Mouse (Mus musculus) midbrain, embryonic 11.5 days (tissue): ENCODE results near the gene A830031A19Rik. TPM values are rescaled to one million over a fixed set of nuclear protein-coding genes. Genes with fewer than 3 reads are reported as not detected.

ENCODE experiments used
- ATAC-seq: fragments of 200-750 bp; cut with Nextera tagmentation; 2 replicates; pipeline ENCODE4 v1.8.0; 2017; ENCODE audit warnings: moderate TSS enrichment, moderate library complexity; ENCODE audit not compliant: low FRiP score
- DNase-seq: peaks from one replicate; pipeline ENCODE4 v3.0.0; 2015; ENCODE audit warnings: low spot score; ENCODE audit errors: missing footprints
- H3K27ac ChIP-seq: fragments of 300-500 bp; sonication (generic); 2 replicates; pipeline ENCODE4 v1.5.1; 2014; ENCODE audit warnings: low read depth, low read length
- H3K27me3 ChIP-seq: fragments of 300-500 bp; sonication (generic); 2 replicates; pipeline ENCODE4 v1.6.1; 2014; ENCODE audit warnings: mild to moderate bottlenecking, low read length, moderate library complexity, mixed read lengths; ENCODE audit not compliant: control insufficient read depth, insufficient read depth
- H3K36me3 ChIP-seq: fragments of 300-500 bp; sonication (generic); 2 replicates; pipeline ENCODE4 v1.6.1; 2014; ENCODE audit warnings: mild to moderate bottlenecking, low read length, moderate library complexity, mixed read lengths; ENCODE audit not compliant: control insufficient read depth, insufficient read depth
- H3K4me1 ChIP-seq: fragments of 300-500 bp; sonication (generic); 2 replicates; pipeline ENCODE4 v1.6.1; 2014; ENCODE audit warnings: low read length; ENCODE audit not compliant: control insufficient read depth, insufficient read depth
- H3K4me2 ChIP-seq: fragments of 300-500 bp; sonication (generic); 2 replicates; pipeline ENCODE4 v1.6.1; 2014; ENCODE audit warnings: mild to moderate bottlenecking, moderate library complexity
- H3K4me3 ChIP-seq: fragments of 300-500 bp; sonication (generic); 2 replicates; pipeline ENCODE4 v1.5.1; 2014; ENCODE audit warnings: low read depth, low read length
- H3K9ac ChIP-seq: fragments of 300-500 bp; sonication (generic); 2 replicates; pipeline ENCODE4 v1.6.1; 2014; ENCODE audit warnings: low read length
- H3K9me3 ChIP-seq: fragments of 300-500 bp; sonication (generic); 2 replicates; pipeline ENCODE4 v1.6.1; 2016; ENCODE audit warnings: low read length; ENCODE audit not compliant: control insufficient read depth
- WGBS: fragments of 180-500 bp; shearing (Covaris S2); extraction: QIAGEN DNeasy Blood & Tissue Kit; methylation state at CpG from one replicate; pipeline ENCODE4 v1.1.7; 2014; 5-methylcytosine and 5-hydroxymethylcytosine counted together
- polyA plus RNA-seq: library from polyadenylated mRNA; unstranded; fragments of >200 nt; fragmentation: Nextera tagmentation; extraction: Ambion mirVana; gene quantifications from 2 replicates; pipeline ENCODE4 v1.2.1, GENCODE M21; 2014

Gene A830031A19Rik
- polyA plus RNA-seq, 1 experiment from 2014 or later = not detected

GRCm38 (mm10) chr11:24075486-24076126, 752 bp upstream of the A830031A19Rik start:
- Histone ChIP-seq H3K4me3 (peak overlapping the region; percentile 77), H3K9ac (peak overlapping the region; percentile 93), H3K4me1 (peaks cover 10% of the 10 kb centered on the region), H3K4me2 (peak overlapping the region; percentile 100), H3K36me3 (no peaks in the 10 kb centered on the region), H3K27me3 (peaks cover 4% of the 10 kb centered on the region), H3K9me3 (no peaks in the 10 kb centered on the region), H3K27ac (peak overlapping the region; percentile 1; the same call in 1 of the 2 replicates)
- under 1% methylated on average over 17 of the region's 17 CpGs for WGBS
- ATAC-seq (no peak), DNase-seq (peak; percentile 95)

- DNase-seq = peak; percentile 95
- Histone ChIP-seq H3K9ac (no peak overlapping the region), H3K9me3 (no peaks in the 10 kb centered on the region), H3K27ac (no peak overlapping the region), H3K27me3 (peaks cover 4% of the 10 kb centered on the region), H3K4me2 (peak overlapping the region; percentile 100), H3K36me3 (no peaks in the 10 kb centered on the region), H3K4me3 (peak overlapping the region; percentile 28), H3K4me1 (peaks cover 10% of the 10 kb centered on the region)
- ATAC-seq = no peak
- 2% methylated on average over 18 of the region's 18 CpGs for WGBS
Observed at GRCm38 (mm10) chr11:24074021-24074591, 748 bp downstream of the A830031A19Rik start.

GRCm38 (mm10) chr11:24065313-24065712, 9.5 kb downstream of the A830031A19Rik start:
- H3K9ac ChIP-seq = no peak overlapping the region
- peak; percentile 67 for DNase-seq
- H3K4me2 ChIP-seq = no peak overlapping the region
- 62% methylated on average over 4 of the region's 4 CpGs for WGBS
- H3K9me3 ChIP-seq = no peaks in the 10 kb centered on the region
- peaks cover 18% of the 10 kb centered on the region for H3K4me1 ChIP-seq
- no peaks in the 10 kb centered on the region; the same call in none of the 2 replicates for H3K27me3 ChIP-seq
- no peaks in the 10 kb centered on the region for H3K36me3 ChIP-seq
- no peak overlapping the region for H3K27ac ChIP-seq
- no peak overlapping the region for H3K4me3 ChIP-seq
- ATAC-seq = no peak

DNA sequence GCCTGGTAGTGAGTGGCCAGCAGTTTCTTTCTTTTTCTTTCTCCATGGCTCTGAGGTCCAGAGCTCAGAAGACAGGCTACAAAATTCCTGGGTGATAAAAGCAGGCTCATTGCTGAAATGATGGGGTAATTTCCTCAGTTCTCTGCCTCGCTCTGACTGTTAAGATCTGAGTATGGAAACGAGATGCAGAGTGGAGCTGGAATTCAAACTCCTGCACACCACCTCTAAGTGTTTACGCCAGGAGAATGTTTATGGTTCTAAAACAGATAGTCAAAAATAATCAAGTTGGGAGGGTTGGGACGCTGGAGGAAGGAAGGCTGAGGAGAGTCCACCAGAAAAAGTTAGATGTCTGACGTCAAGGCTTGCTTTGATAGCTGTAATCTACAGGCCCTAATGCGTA, 10.6 kb downstream of the A830031A19Rik start:
- DNase-seq (peak; percentile 54), ATAC-seq (no peak)
- Histone ChIP-seq H3K9me3 (no peaks in the 10 kb centered on the region), H3K4me1 (peaks cover 19% of the 10 kb centered on the region), H3K9ac (no peak overlapping the region), H3K27ac (no peak overlapping the region), H3K4me3 (no peak overlapping the region), H3K27me3 (no peaks in the 10 kb centered on the region; the same call in none of the 2 replicates), H3K36me3 (no peaks in the 10 kb centered on the region), H3K4me2 (no peak overlapping the region)
- WGBS = 87% methylated on average over 6 of the region's 6 CpGs

- DNase-seq (peak; percentile 88), ATAC-seq (peak; percentile 72)
- Histone ChIP-seq H3K4me2 (no peak overlapping the region), H3K4me3 (no peak overlapping the region), H3K27ac (no peak overlapping the region; the same call in 1 of the 2 replicates), H3K9me3 (no peaks in the 10 kb centered on the region), H3K27me3 (no peaks in the 10 kb centered on the region; the same call in none of the 2 replicates), H3K4me1 (peaks cover 19% of the 10 kb centered on the region), H3K9ac (peak overlapping the region; percentile 24; the same call in 1 of the 2 replicates), H3K36me3 (no peaks in the 10 kb centered on the region)
- WGBS = 27% methylated on average over 9 of the region's 9 CpGs
Observed at GRCm38 (mm10) chr11:24062495-24063096, 12.3 kb downstream of the A830031A19Rik start.

DNA sequence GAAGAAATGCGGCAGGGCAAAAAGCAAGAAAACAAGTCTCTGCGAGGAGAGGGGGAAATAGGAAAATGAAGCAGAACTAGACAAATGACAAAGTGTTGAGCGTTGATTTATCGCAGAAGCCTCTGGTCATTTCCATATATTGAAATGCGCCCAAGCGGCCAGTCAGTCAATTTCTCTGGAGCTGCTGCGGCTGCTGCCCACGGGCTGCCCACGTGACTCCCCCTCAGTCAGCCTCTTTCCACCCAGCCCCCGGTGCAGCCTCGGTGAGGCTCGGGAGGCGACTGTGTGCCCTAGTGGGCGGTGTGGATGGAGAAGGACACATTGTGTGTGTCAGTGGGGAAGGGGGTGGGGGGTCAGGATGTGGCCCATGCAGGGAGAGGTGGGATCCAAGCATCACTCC, 13.0 kb downstream of the A830031A19Rik start:
- Histone ChIP-seq H3K9me3 (no peaks in the 10 kb centered on the region), H3K27me3 (no peaks in the 10 kb centered on the region; the same call in none of the 2 replicates), H3K4me3 (peak overlapping the region; percentile 23), H3K4me1 (peaks cover 19% of the 10 kb centered on the region), H3K27ac (no peak overlapping the region), H3K4me2 (peak overlapping the region; percentile 62), H3K9ac (peak overlapping the region; percentile 42), H3K36me3 (no peaks in the 10 kb centered on the region)
- peak; percentile 89 for DNase-seq
- ATAC-seq = peak; percentile 84
- 3% methylated on average over 14 of the region's 14 CpGs for WGBS

- ATAC-seq (peak; percentile 25), DNase-seq (peak; percentile 92)
- H3K36me3 ChIP-seq = no peaks in the 10 kb centered on the region
- H3K9ac ChIP-seq = no peak overlapping the region; the same call in 1 of the 2 replicates
- peak overlapping the region; percentile 17 for H3K4me3 ChIP-seq
- under 1% methylated on average over 5 of the region's 5 CpGs for WGBS
- H3K27ac ChIP-seq = no peak overlapping the region
- peak overlapping the region; percentile 48 for H3K4me2 ChIP-seq
- no peaks in the 10 kb centered on the region; the same call in none of the 2 replicates for H3K27me3 ChIP-seq
- H3K4me1 ChIP-seq = peaks cover 19% of the 10 kb centered on the region
- H3K9me3 ChIP-seq = no peaks in the 10 kb centered on the region
Observed at GRCm38 (mm10) chr11:24060428-24060827, 14.4 kb downstream of the A830031A19Rik start.

DNA sequence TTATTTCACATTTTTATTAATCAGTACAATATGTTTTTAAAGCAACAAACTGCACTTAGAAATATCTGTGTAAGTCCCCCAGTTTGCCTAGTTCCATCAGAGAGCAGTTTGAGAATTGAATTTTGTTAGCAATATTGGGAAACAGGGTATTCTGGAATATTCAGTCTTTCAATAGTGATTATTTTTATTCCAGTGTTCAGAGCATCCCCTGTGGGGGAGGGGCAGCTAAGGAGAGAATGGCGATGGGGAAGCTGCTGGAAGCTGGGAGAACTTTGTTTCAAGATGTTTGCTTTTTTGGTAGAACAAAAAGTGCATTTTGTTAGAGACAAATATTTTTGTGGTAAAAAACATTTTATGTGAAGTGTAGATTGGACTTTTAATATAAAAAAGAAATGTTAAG, 15.7 kb downstream of the A830031A19Rik start:
- H3K27me3 ChIP-seq = no peaks in the 10 kb centered on the region; the same call in none of the 2 replicates

DNA sequence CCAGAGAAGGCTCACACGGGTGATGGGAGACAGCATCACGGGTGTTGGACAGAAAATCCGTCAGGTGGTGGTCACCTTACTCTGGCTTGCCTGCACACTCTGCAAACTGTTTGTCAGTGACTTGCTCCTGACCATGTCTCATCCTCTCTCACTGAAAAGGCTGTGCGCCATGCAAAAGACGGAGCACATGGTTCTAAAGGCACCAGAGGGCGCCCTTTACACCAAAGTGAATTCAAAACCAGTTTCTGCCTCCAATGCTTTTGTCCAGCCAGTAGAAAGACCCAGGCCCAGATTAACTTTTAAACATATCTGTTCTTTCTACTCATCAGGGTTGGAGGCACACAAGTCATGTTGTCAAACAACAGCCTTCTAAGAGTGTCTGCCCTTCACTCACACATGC, 22.0 kb downstream of the A830031A19Rik start:
- WGBS = 65% methylated on average over 6 of the region's 6 CpGs
- Histone ChIP-seq H3K4me2 (no peak overlapping the region), H3K9ac (no peak overlapping the region), H3K27me3 (no peaks in the 10 kb centered on the region), H3K9me3 (no peaks in the 10 kb centered on the region), H3K36me3 (no peaks in the 10 kb centered on the region), H3K4me1 (peaks cover 2% of the 10 kb centered on the region; the same call in 1 of the 2 replicates), H3K4me3 (no peak overlapping the region), H3K27ac (no peak overlapping the region)
- DNase-seq = no peak
- no peak for ATAC-seq

More for the DNA sequence above, 15.7 kb downstream of the A830031A19Rik start:
- ATAC-seq = no peak
- Histone ChIP-seq H3K4me3 (no peak overlapping the region), H3K27ac (no peak overlapping the region), H3K4me2 (no peak overlapping the region), H3K9ac (no peak overlapping the region), H3K36me3 (no peaks in the 10 kb centered on the region), H3K9me3 (no peaks in the 10 kb centered on the region), H3K4me1 (peaks cover 19% of the 10 kb centered on the region)
- WGBS = 3% methylated on average over 1 of the region's 1 CpGs
- no peak for DNase-seq
